Mouse (Mus musculus): ENCODE measurements at regions not wholly inside any gene's neighbourhood (a gene's known extent, or its start where the extent isn't known, plus 50 kb on each side); places are given as distances from the start of the nearest gene placed in this dataset.
A peak's percentile ranks its signal among the peaks of the same experiment; 100 is the strongest.
"Not testable (repeated sequence)": the region's sequence is repeated elsewhere in the genome, so short reads cannot be mapped to it uniquely, and the experiment has no call there.

GRCm38 (mm10) chr1:12025791-12026190 lies 611.9 kb downstream of the A830018L16Rik start:
- no peak for DNase-seq (ENCODE audit: low spot score in 2 of 2)

GRCm38 (mm10) chr1:12027442-12027841 lies 613.5 kb downstream of the A830018L16Rik start:
- no peak for DNase-seq (ENCODE audit: low spot score in 2 of 2)

GRCm38 (mm10) chr1:12028074-12028473 lies 614.2 kb downstream of the A830018L16Rik start:
- DNase-seq (ENCODE audit: low spot score in 2 of 2): no peak

- no peak for DNase-seq (ENCODE audit: low spot score in 2 of 2)
Measured at GRCm38 (mm10) chr1:12051931-12052482, 638.1 kb downstream of the A830018L16Rik start.

- DNase-seq (ENCODE audit: low spot score in 2 of 2): no peak
Measured at GRCm38 (mm10) chr1:12055865-12056560, 642.1 kb downstream of the A830018L16Rik start.

GRCm38 (mm10) chr1:12065016-12065513 lies 651.2 kb downstream of the A830018L16Rik start:
- no peak for DNase-seq (ENCODE audit: low spot score in 2 of 2)

GRCm38 (mm10) chr1:12092564-12093504 lies 678.9 kb downstream of the A830018L16Rik start:
- DNase-seq (ENCODE audit: low spot score in 2 of 2): no peak

- no peak for DNase-seq (ENCODE audit: low spot score in 2 of 2)
Measured at GRCm38 (mm10) chr1:12115041-12115828, 701.3 kb downstream of the A830018L16Rik start.

GRCm38 (mm10) chr1:12117083-12117482 lies 703.2 kb downstream of the A830018L16Rik start:
- no peak for DNase-seq (ENCODE audit: low spot score in 2 of 2)

- no peak for DNase-seq (ENCODE audit: low spot score in 2 of 2)
Measured at GRCm38 (mm10) chr1:12120926-12121325, 707.0 kb downstream of the A830018L16Rik start.

- not testable (repeated sequence) for DNase-seq (ENCODE audit: low spot score in 2 of 2)
Measured at GRCm38 (mm10) chr1:12126611-12127010, 712.7 kb downstream of the A830018L16Rik start.

GRCm38 (mm10) chr1:12170503-12170902 lies 756.6 kb downstream of the A830018L16Rik start:
- no peak for DNase-seq (ENCODE audit: low spot score in 2 of 2)

- DNase-seq (ENCODE audit: low spot score in 2 of 2): no peak
Measured at GRCm38 (mm10) chr1:12189646-12190233, 775.8 kb downstream of the A830018L16Rik start.

GRCm38 (mm10) chr1:12192588-12192987 lies 778.7 kb downstream of the A830018L16Rik start:
- no peak for DNase-seq (ENCODE audit: low spot score in 2 of 2)

GRCm38 (mm10) chr1:12231089-12231488 lies 817.2 kb downstream of the A830018L16Rik start:
- DNase-seq (ENCODE audit: low spot score in 2 of 2): no peak

- DNase-seq (ENCODE audit: low spot score in 2 of 2): no peak
Measured at GRCm38 (mm10) chr1:12242090-12242489, 828.2 kb downstream of the A830018L16Rik start.

GRCm38 (mm10) chr1:12282493-12282892 lies 868.6 kb downstream of the A830018L16Rik start:
- DNase-seq (ENCODE audit: low spot score in 2 of 2): no peak

- peak in 1 of 2 experiments; percentile 9 for DNase-seq (ENCODE audit: low spot score in 2 of 2)
Measured at GRCm38 (mm10) chr1:12285551-12285950, 871.6 kb downstream of the A830018L16Rik start.

- no peak for DNase-seq (ENCODE audit: low spot score in 2 of 2)
Measured at GRCm38 (mm10) chr1:12286026-12286425, 872.1 kb downstream of the A830018L16Rik start.

- DNase-seq (ENCODE audit: low spot score in 2 of 2): no peak
Measured at GRCm38 (mm10) chr1:12288521-12288920, 874.6 kb downstream of the A830018L16Rik start.

- no peak for DNase-seq (ENCODE audit: low spot score in 2 of 2)
Measured at GRCm38 (mm10) chr1:12291787-12292186, 877.9 kb downstream of the A830018L16Rik start.
